Mouse (Mus musculus): ENCODE data around the gene Gramd1b. TPM values are rescaled to one million over a fixed set of nuclear protein-coding genes. Genes with fewer than 3 reads are reported as not detected.

Gene Gramd1b
- polyA plus RNA-seq, 1 experiment, result 20.3 TPM

DNA sequence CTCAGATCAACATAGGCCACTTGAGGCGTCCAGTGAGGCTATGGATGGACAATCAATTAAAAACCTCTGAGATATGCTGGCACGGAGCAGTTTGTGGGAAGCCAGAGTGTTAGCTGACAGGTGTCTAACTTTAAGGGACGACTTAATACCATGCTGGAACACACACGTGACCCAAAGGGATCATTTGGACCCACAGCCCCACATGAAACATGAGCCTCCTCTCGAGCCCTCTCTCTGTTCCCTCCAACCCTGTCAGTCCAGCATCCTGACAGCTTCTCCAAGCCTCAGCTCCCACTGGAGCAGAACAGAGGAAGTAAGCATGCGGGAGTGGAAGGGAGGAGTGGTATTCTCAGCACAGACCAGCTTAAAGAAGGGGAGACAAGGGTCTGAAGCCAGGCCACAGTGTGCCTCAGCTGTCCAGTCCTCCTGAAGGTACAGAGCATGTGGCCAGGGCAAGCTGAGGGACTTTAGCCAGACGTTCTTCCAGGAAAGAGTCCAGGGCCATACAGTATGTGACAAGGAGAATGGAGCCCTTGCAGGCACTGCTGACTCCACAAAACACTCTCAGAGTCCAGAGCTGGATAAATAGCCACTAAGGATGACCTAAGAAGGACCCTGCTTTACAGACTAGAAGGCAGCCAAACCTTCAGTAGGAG, 204.8 kb downstream of the Gramd1b start:
- 78% methylated on average over 7 of the region's 7 CpGs for WGBS
- no peaks in the 10 kb centered on the region for H3K4me1 ChIP-seq (ENCODE audit: control insufficient read depth, insufficient read depth, insufficient read length)
- no peaks in the 10 kb centered on the region for H3K36me3 ChIP-seq (ENCODE audit: control insufficient read depth, insufficient read depth, low read length)
- H3K4me3 ChIP-seq (ENCODE audit: extremely low read depth, insufficient read depth, insufficient read length), result no peak overlapping the region
- no peaks in the 10 kb centered on the region for H3K27me3 ChIP-seq (ENCODE audit: control insufficient read depth, insufficient read depth, low read length)
- H3K27ac ChIP-seq (ENCODE audit: insufficient read depth, low read length), result no peak overlapping the region
- DNase-seq (ENCODE audit: low read depth in 1 of 2, low spot score in 2 of 2), result no peak
- no peak for TF ChIP-seq POLR2A (IDR thresholded peaks at IDR 0.05; ENCODE audit: low read depth, low read length)
- TF ChIP-seq CTCF (IDR thresholded peaks at IDR 0.05; ENCODE audit: extremely low read depth, insufficient read depth, insufficient read length, insufficient replicate concordance), result no peak

DNA sequence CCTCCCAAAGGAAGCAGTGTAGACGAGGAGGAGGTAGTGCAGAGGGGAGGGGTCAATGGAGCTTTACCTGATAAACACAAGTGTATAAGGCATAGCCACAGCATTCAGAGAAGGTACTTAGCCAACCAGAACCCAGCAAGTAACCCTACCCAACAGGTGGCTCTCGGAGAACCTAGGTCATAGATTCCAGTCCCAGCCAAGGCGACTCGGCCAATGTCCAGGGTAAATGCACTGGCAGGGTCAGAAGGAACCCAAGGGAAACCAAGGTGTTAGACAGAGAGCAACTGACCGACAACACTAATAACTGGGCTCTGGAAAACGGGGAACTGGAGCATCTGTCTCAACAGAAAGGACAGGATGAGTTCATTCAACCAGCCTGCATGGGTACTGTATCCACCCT, 206.4 kb downstream of the Gramd1b start:
- TF ChIP-seq POLR2A (IDR thresholded peaks at IDR 0.05; ENCODE audit: low read depth, low read length) (no peak), CTCF (IDR thresholded peaks at IDR 0.05; ENCODE audit: extremely low read depth, insufficient read depth, insufficient read length, insufficient replicate concordance) (no peak)
- no peaks in the 10 kb centered on the region for H3K27me3 ChIP-seq (ENCODE audit: control insufficient read depth, insufficient read depth, low read length)
- no peak for DNase-seq (ENCODE audit: low read depth in 1 of 2, low spot score in 2 of 2)
- 86% methylated on average over 6 of the region's 6 CpGs for WGBS
- H3K27ac ChIP-seq (ENCODE audit: insufficient read depth, low read length), result peak overlapping the region; percentile 4; the same call in 1 of the 2 replicates
- no peaks in the 10 kb centered on the region for H3K4me1 ChIP-seq (ENCODE audit: control insufficient read depth, insufficient read depth, insufficient read length)
- H3K4me3 ChIP-seq (ENCODE audit: extremely low read depth, insufficient read depth, insufficient read length), result no peak overlapping the region
- H3K36me3 ChIP-seq (ENCODE audit: control insufficient read depth, insufficient read depth, low read length), result no peaks in the 10 kb centered on the region

DNA sequence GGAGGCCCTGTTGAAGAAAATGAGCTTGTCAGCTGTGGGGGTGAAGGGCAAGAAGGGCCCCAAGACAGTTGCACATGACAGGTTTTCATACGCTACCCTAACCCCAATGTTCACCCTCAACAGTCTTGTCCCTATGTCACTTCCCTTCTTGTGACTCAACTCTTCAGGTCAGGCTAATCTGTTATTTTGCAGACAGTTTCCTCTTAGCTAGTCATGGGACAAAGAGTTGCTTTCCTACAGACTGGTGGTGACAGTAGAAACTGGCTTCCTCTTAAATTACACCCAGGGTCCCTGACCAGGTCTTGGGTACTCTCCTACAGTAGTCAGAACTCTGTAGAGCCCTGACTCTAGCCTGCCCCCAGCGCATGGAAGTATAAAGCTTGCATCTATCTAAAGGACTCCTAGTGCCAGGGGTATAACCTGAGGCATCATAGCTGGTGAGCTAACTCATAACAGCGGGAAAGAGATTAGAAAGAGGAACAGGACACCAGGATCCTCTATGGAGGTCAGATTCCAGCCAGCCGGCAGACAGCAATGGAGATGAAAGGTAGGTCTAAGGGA, 206.9 kb downstream of the Gramd1b start:
- 68% methylated on average over 4 of the region's 4 CpGs for WGBS
- TF ChIP-seq POLR2A (IDR thresholded peaks at IDR 0.05; ENCODE audit: low read depth, low read length) (no peak), CTCF (IDR thresholded peaks at IDR 0.05; ENCODE audit: extremely low read depth, insufficient read depth, insufficient read length, insufficient replicate concordance) (no peak)
- Histone ChIP-seq H3K36me3 (ENCODE audit: control insufficient read depth, insufficient read depth, low read length) (no peaks in the 10 kb centered on the region), H3K4me1 (ENCODE audit: control insufficient read depth, insufficient read depth, insufficient read length) (no peaks in the 10 kb centered on the region), H3K4me3 (ENCODE audit: extremely low read depth, insufficient read depth, insufficient read length) (no peak overlapping the region), H3K27me3 (ENCODE audit: control insufficient read depth, insufficient read depth, low read length) (no peaks in the 10 kb centered on the region), H3K27ac (ENCODE audit: insufficient read depth, low read length) (peak overlapping the region; percentile 10; the same call in 1 of the 2 replicates)
- no peak for DNase-seq (ENCODE audit: low read depth in 1 of 2, low spot score in 2 of 2)

DNA sequence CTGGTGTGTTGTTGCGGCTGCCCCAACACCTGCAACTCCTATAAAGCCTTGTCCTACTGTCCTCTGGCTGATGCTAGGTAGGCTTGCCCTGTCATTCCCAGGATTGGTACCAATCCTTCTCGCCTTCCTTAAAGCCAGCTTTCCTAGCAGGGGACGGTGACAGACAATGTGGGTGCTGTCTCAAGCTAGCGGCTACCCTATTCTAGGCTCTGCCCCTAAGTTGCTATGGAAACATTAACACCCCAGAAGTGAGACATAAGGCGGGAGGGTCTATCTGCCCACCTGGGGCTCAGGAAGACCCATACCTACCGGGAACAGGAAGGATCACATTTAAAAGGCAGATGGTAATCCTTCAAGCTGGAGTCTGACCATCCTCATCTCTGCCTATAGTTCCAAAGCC, 207.4 kb downstream of the Gramd1b start:
- Histone ChIP-seq H3K27ac (ENCODE audit: insufficient read depth, low read length) (0 out of 2 replicates have a peak overlapping the region, but pooled peaks have one; percentile 10), H3K4me3 (ENCODE audit: extremely low read depth, insufficient read depth, insufficient read length) (no peak overlapping the region), H3K4me1 (ENCODE audit: control insufficient read depth, insufficient read depth, insufficient read length) (no peaks in the 10 kb centered on the region), H3K36me3 (ENCODE audit: control insufficient read depth, insufficient read depth, low read length) (no peaks in the 10 kb centered on the region), H3K27me3 (ENCODE audit: control insufficient read depth, insufficient read depth, low read length) (no peaks in the 10 kb centered on the region)
- WGBS, result 85% methylated on average over 6 of the region's 6 CpGs
- no peak for DNase-seq (ENCODE audit: low read depth in 1 of 2, low spot score in 2 of 2)
- TF ChIP-seq CTCF (IDR thresholded peaks at IDR 0.05; ENCODE audit: extremely low read depth, insufficient read depth, insufficient read length, insufficient replicate concordance) (no peak), POLR2A (IDR thresholded peaks at IDR 0.05; ENCODE audit: low read depth, low read length) (no peak)

DNA sequence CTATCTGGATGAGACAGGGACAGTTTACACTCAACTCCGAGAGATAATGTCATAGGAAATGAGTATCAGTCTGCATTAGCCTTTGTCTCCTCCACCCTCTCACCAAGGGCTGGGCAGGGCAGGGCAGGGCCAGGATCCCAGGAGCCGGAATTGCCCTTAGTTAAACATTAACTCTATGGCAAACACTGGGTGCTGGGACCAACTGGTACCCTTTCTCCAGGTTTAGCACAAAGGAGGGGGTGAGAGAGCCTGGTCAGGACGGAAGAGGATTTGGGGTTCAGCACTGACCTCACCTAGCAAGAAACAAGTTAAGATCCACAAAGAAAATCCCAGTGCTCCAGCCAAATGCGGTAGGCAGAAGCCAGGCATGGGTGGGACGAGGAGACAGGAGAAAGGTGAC, 208.0 kb downstream of the Gramd1b start:
- WGBS, result 88% methylated on average over 5 of the region's 5 CpGs
- no peak for TF ChIP-seq CTCF (IDR thresholded peaks at IDR 0.05; ENCODE audit: extremely low read depth, insufficient read depth, insufficient read length, insufficient replicate concordance)
- no peak for TF ChIP-seq POLR2A (IDR thresholded peaks at IDR 0.05; ENCODE audit: low read depth, low read length)
- DNase-seq (ENCODE audit: low read depth in 1 of 2, low spot score in 2 of 2), result no peak
- no peaks in the 10 kb centered on the region for H3K4me1 ChIP-seq (ENCODE audit: control insufficient read depth, insufficient read depth, insufficient read length)
- H3K4me3 ChIP-seq (ENCODE audit: extremely low read depth, insufficient read depth, insufficient read length), result no peak overlapping the region
- H3K36me3 ChIP-seq (ENCODE audit: control insufficient read depth, insufficient read depth, low read length), result no peaks in the 10 kb centered on the region
- H3K27me3 ChIP-seq (ENCODE audit: control insufficient read depth, insufficient read depth, low read length), result no peaks in the 10 kb centered on the region
- no peak overlapping the region for H3K27ac ChIP-seq (ENCODE audit: insufficient read depth, low read length)

DNA sequence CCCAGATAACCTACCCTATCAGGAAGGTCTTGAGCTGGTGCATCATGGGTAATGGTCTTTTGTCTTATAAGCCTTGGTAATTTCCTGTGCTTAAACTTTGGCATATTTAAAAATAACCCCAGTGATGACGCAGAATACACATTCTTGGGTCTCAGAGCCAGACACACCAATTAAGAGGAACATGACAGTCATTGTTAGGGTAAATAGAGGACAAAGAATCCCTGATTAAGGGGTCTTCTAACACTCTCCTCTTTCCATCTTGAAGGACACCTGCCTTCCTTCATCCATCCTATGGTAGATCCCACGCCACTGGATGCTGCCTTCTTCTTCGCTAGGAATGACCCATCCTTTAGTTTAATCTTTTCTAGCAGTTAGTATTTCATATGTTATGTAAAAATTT, 208.8 kb downstream of the Gramd1b start:
- DNase-seq (ENCODE audit: low read depth in 1 of 2, low spot score in 2 of 2), result no peak
- Histone ChIP-seq H3K4me3 (ENCODE audit: extremely low read depth, insufficient read depth, insufficient read length) (no peak overlapping the region), H3K4me1 (ENCODE audit: control insufficient read depth, insufficient read depth, insufficient read length) (no peaks in the 10 kb centered on the region), H3K36me3 (ENCODE audit: control insufficient read depth, insufficient read depth, low read length) (no peaks in the 10 kb centered on the region), H3K27me3 (ENCODE audit: control insufficient read depth, insufficient read depth, low read length) (no peaks in the 10 kb centered on the region), H3K27ac (ENCODE audit: insufficient read depth, low read length) (no peak overlapping the region)
- WGBS, result 84% methylated on average over 3 of the region's 3 CpGs
- TF ChIP-seq CTCF (IDR thresholded peaks at IDR 0.05; ENCODE audit: extremely low read depth, insufficient read depth, insufficient read length, insufficient replicate concordance) (no peak), POLR2A (IDR thresholded peaks at IDR 0.05; ENCODE audit: low read depth, low read length) (no peak)

DNA sequence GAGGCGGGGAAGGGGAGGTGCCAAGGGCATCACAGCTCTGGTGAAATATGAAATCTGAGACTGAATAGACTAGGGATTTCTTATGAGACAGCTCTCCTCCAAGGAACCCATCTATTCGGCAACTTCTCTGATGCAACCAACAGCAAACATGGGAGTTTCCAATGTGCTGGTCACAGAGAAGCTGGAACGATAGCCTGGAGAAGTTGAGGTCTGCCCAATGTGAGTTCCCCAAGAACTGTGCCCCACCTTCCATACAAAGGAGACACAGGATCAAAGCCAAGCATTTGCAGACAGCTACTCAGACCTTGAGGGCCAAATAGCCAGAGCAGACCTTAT, 209.5 kb downstream of the Gramd1b start:
- no peaks in the 10 kb centered on the region for H3K4me1 ChIP-seq (ENCODE audit: control insufficient read depth, insufficient read depth, insufficient read length)
- H3K27me3 ChIP-seq (ENCODE audit: control insufficient read depth, insufficient read depth, low read length), result no peaks in the 10 kb centered on the region
- 0 out of 2 replicates have a peak overlapping the region, but pooled peaks have one; percentile 12 for H3K27ac ChIP-seq (ENCODE audit: insufficient read depth, low read length)
- H3K36me3 ChIP-seq (ENCODE audit: control insufficient read depth, insufficient read depth, low read length), result peaks cover 2% of the 10 kb centered on the region; the same call in 1 of the 2 replicates
- WGBS, result 49% methylated on average over 3 of the region's 3 CpGs
- TF ChIP-seq CTCF (IDR thresholded peaks at IDR 0.05; ENCODE audit: extremely low read depth, insufficient read depth, insufficient read length, insufficient replicate concordance) (no peak), POLR2A (IDR thresholded peaks at IDR 0.05; ENCODE audit: low read depth, low read length) (no peak)
- no peak for DNase-seq (ENCODE audit: low read depth in 1 of 2, low spot score in 2 of 2)
- no peak overlapping the region for H3K4me3 ChIP-seq (ENCODE audit: extremely low read depth, insufficient read depth, insufficient read length)
